Mouse (Mus musculus) testis, adult 2 months (tissue): ENCODE measurements around the gene Smarcd2.

ENCODE experiments used
- CTCF ChIP-seq: fragments of 200-500 bp; IDR thresholded peaks from 2 replicates; pipeline ENCODE4 v1.5.1; 2012; ENCODE audit warnings: low read depth, mild to moderate bottlenecking, inconsistent platforms, low read length, moderate library complexity; ENCODE audit not compliant: control insufficient read depth, insufficient read depth, insufficient replicate concordance
- POLR2A ChIP-seq: fragments of 200-500 bp; IDR thresholded peaks from 2 replicates; pipeline ENCODE4 v1.6.1; 2012; ENCODE audit warnings: low read depth, mild to moderate bottlenecking, inconsistent platforms, low read length, moderate library complexity; ENCODE audit not compliant: control insufficient read depth

- no peak for TF ChIP-seq POLR2A
- TF ChIP-seq CTCF = no peak
These were observed 52.2 kb downstream of the Smarcd2 start for GRCm38 (mm10) chr11:106220603-106221002.
